Mouse (Mus musculus) heart, embryonic 15.5 days (tissue): ENCODE measurements at regions not wholly inside any gene's neighbourhood (a gene's known extent, or its start where the extent isn't known, plus 50 kb on each side); places are given as distances from the start of the nearest gene placed in this dataset.

ENCODE experiments used
- ATAC-seq: fragments of 200-750 bp; cut with Nextera tagmentation; replicated peaks from 2 replicates; pipeline ENCODE4 v1.8.0; 2017; ENCODE audit warnings: low read depth, moderate TSS enrichment; ENCODE audit not compliant: insufficient number of reproducible peaks, insufficient read depth, low FRiP score
- H3K27ac ChIP-seq: fragments of 300-500 bp; sonication (generic); 2 replicates; pipeline ENCODE4 v1.5.1; 2015; ENCODE audit warnings: mild to moderate bottlenecking, inconsistent platforms
- H3K27me3 ChIP-seq: fragments of 300-500 bp; sonication (generic); 2 replicates; pipeline ENCODE4 v1.6.1; 2015; ENCODE audit warnings: inconsistent platforms
- H3K36me3 ChIP-seq: fragments of 300-500 bp; sonication (generic); 2 replicates; pipeline ENCODE4 v1.6.1; 2015; ENCODE audit warnings: mild to moderate bottlenecking, inconsistent platforms
- H3K4me1 ChIP-seq: fragments of 300-500 bp; sonication (generic); replicated peaks from 2 replicates; pipeline ENCODE4 v1.6.1; 2015; ENCODE audit warnings: inconsistent platforms
- H3K4me2 ChIP-seq: fragments of 300-500 bp; sonication (generic); 2 replicates; pipeline ENCODE4 v1.6.1; 2015; ENCODE audit warnings: inconsistent platforms, mild to moderate bottlenecking, moderate library complexity
- H3K4me3 ChIP-seq: fragments of 300-500 bp; sonication (generic); 2 replicates; pipeline ENCODE4 v1.5.1; 2015; ENCODE audit warnings: mild to moderate bottlenecking, inconsistent platforms
- H3K9ac ChIP-seq: fragments of 300-500 bp; sonication (generic); 2 replicates; pipeline ENCODE4 v1.6.1; 2015; ENCODE audit warnings: mild to moderate bottlenecking, inconsistent platforms
- H3K9me3 ChIP-seq: fragments of 300-500 bp; sonication (generic); replicated peaks from 2 replicates; pipeline ENCODE4 v1.6.1; 2016; ENCODE audit warnings: inconsistent platforms
- WGBS: fragments of 180-500 bp; shearing (Covaris S2); methylation state at CpG from one replicate; pipeline ENCODE4 v1.1.7; 2015; ENCODE audit warnings: mixed read lengths; 5-methylcytosine and 5-hydroxymethylcytosine counted together

DNA sequence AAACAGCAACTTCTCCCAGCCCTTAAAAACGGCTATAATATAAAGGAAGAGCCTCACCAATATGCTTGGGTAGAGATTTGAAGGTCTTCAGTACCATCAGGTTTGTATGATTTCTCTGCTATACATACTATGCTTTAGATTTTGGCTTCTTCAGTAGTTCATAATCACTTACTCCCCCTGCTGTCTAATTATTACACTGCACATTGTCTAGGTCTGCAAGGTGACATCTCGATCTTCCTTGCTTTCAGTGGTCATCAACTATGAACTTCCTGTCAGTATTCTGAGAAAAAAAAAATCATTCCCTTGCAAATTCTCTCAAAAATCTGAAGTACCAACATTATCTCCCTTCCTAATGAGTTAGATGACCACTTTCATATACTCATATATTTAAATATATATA lies 225.4 kb upstream of the Galnt5 start:
- Histone ChIP-seq H3K27ac (no peak overlapping the region), H3K4me1 (no peaks in the 10 kb centered on the region), H3K27me3 (no peaks in the 10 kb centered on the region), H3K9me3 (no peaks in the 10 kb centered on the region), H3K9ac (no peak overlapping the region), H3K36me3 (no peaks in the 10 kb centered on the region), H3K4me2 (no peak overlapping the region), H3K4me3 (no peak overlapping the region)
- ATAC-seq: no peak
- 54% methylated on average over 2 of the region's 2 CpGs for WGBS

DNA sequence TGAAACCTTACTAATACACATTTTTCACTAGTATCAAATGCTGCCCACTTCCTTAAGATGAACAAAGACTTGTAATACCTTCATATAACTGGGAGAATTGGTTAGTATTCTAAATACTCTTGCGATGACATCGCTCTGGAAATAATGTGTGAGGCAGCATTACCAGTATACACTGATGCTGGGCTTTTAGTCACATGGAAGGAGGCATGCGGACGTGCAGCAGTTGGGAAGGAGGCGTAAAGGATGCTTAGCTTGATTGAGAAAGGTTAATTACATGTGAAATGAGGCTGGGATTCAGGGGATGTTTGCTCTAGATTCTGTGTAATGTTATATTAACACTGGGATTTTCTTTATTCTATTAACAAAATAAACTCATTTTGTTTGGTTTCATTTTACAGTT lies 221.5 kb upstream of the Galnt5 start:
- WGBS: 83% methylated on average over 5 of the region's 5 CpGs
- Histone ChIP-seq H3K9ac (no peak overlapping the region), H3K4me2 (no peak overlapping the region), H3K9me3 (no peaks in the 10 kb centered on the region), H3K27ac (no peak overlapping the region), H3K4me1 (no peaks in the 10 kb centered on the region), H3K36me3 (no peaks in the 10 kb centered on the region), H3K4me3 (no peak overlapping the region), H3K27me3 (no peaks in the 10 kb centered on the region)
- no peak for ATAC-seq

DNA sequence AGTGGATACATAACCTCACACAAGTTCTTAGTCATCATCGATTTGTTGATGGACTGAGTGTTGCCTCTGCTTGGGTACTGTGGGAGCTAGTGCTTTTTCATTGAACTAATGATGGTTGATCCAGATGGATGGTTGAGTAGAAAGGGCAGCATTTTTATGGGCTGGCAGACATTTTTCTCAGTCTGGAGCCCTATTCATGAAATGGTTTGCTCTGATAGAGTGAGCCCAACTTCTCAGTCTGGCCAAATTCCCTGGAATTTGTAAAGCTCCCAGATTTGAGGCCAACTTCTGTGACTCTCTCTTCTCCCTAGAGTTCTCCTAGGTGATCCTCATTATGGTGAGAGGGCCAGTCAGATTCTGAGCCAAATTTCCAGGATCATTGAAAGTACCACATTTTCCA lies 216.8 kb upstream of the Galnt5 start:
- H3K4me2 ChIP-seq: no peak overlapping the region
- no peaks in the 10 kb centered on the region for H3K27me3 ChIP-seq
- H3K36me3 ChIP-seq: no peaks in the 10 kb centered on the region
- no peak for ATAC-seq
- no peaks in the 10 kb centered on the region for H3K4me1 ChIP-seq
- H3K27ac ChIP-seq: no peak overlapping the region
- 93% methylated on average over 1 of the region's 1 CpGs for WGBS
- no peak overlapping the region for H3K4me3 ChIP-seq
- H3K9ac ChIP-seq: no peak overlapping the region
- H3K9me3 ChIP-seq: no peaks in the 10 kb centered on the region

DNA sequence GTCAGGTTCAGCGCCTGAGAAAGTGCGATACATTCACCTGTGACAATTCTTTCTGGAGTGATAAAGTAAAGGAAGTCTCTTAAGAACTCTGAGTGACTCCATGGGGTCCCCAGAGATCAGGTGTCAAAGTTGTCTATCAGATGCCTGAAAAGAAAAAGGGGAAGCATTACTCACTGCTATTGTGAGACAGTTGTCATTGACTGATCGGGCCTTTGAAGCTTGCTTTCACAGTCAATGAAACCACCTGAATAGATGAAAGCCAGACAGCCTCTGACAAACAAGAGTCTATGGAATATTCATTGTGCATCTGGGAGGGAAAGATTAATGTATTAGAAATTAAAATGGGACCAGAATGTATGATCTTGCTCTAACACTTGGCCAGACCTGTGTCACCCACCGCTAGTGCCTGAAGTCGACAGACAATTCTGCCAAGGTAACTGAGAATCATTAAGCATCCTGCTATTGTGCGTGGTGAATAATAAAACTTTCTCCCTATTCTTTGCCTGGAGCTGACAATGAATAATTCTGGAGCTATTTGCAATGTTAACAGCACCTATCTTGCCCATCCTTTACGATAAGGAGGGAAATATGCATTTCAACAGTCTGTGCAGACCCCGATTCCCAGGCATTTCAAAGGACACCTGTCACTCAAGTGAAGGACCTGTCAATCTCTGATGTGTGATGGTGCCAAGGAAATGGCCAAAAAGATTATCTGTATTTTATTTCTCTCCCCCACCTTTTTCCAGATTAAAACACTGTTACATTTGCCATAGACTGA lies 204.0 kb upstream of the Galnt5 start:
- Histone ChIP-seq H3K4me1 (no peaks in the 10 kb centered on the region), H3K4me2 (no peak overlapping the region), H3K27ac (no peak overlapping the region), H3K9me3 (no peaks in the 10 kb centered on the region), H3K9ac (no peak overlapping the region), H3K36me3 (no peaks in the 10 kb centered on the region), H3K27me3 (no peaks in the 10 kb centered on the region), H3K4me3 (no peak overlapping the region)
- 77% methylated on average over 8 of the region's 8 CpGs for WGBS
- no peak for ATAC-seq

DNA sequence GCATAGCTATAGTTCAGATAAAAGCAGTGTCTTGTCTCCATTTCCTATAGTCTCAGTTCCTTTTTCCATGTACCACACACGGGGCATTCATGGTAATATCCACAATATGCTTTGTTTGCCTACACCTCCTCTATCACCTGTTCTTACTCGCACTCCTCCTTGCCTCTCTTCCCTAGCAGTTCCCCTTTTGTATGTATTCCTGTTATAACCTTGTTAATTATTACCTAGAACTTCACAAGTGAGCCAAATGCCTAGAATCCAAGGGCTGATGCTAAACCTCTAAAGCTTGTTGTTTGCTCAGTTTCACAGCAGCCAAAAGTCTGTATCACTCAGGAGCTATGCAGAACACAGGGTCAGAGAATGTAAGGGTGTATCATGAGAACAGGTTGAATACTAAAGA lies 198.4 kb upstream of the Galnt5 start:
- Histone ChIP-seq H3K36me3 (no peaks in the 10 kb centered on the region), H3K9me3 (no peaks in the 10 kb centered on the region), H3K4me1 (no peaks in the 10 kb centered on the region), H3K4me3 (no peak overlapping the region), H3K27me3 (no peaks in the 10 kb centered on the region), H3K27ac (no peak overlapping the region), H3K9ac (no peak overlapping the region), H3K4me2 (no peak overlapping the region)
- no peak for ATAC-seq
- WGBS: 72% methylated on average over 2 of the region's 2 CpGs

DNA sequence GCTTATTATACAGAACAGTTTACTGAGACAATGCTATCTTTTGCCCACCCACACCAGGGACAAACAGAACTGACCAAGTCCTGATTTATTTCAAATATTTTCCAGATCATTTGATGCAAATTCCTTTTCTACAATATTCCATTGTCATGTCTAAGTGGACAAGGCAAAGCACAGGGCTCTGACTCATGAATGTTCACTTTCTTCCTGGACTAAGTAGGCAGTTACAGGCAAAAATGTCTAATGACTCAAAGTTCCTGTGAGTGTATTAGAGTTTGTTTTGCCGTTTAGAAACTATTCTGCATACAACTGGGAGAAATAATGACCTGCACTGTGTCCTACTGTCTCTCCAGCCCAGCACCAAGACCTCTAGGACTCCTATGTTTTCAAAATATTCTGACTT lies 189.8 kb upstream of the Galnt5 start:
- Histone ChIP-seq H3K27me3 (no peaks in the 10 kb centered on the region), H3K9ac (no peak overlapping the region), H3K4me2 (no peak overlapping the region), H3K4me1 (no peaks in the 10 kb centered on the region), H3K36me3 (no peaks in the 10 kb centered on the region), H3K27ac (no peak overlapping the region), H3K4me3 (no peak overlapping the region), H3K9me3 (no peaks in the 10 kb centered on the region)
- ATAC-seq: no peak
- 31% methylated on average over 1 of the region's 1 CpGs for WGBS

DNA sequence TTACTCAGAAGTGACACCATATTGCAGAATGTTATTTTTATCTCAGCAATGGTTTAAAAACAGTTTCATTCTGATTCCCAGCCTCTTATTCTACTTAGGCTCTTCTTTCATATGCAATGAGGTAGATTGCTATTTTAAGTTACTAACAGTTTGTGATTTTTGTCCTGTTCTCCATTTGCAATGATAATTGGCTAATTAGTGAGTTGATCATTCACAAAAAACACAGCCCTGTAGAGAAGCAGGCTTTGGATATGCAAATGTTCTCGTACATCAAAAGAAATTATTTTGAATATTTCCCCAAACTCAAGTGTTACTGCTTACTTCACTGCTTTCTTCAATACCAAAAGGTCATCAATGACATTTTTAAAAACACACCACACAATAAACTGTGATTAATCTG lies 184.7 kb upstream of the Galnt5 start:
- Histone ChIP-seq H3K9me3 (no peaks in the 10 kb centered on the region), H3K4me1 (no peaks in the 10 kb centered on the region), H3K36me3 (no peaks in the 10 kb centered on the region), H3K4me3 (no peak overlapping the region), H3K27ac (no peak overlapping the region), H3K27me3 (no peaks in the 10 kb centered on the region), H3K9ac (no peak overlapping the region), H3K4me2 (no peak overlapping the region)
- 80% methylated on average over 1 of the region's 1 CpGs for WGBS
- no peak for ATAC-seq

DNA sequence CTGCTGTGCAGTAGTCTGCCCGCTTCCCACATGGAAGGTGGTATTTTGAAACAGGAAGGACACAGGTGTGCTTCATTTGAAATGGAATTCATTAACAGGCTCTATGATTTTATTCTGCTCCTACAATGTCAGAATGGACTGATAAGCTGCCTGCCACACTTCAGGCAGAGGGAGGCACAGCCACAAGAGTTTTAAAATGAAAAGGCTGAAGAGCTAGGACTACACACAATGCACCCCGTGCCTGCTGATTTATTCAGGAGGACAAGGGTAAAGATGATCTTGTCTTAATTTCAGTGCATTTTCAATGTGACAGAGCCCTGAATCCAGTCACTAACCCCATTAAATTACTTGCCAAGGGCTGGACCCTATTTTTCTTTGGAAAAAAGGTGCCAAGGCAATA lies 177.3 kb upstream of the Galnt5 start:
- Histone ChIP-seq H3K4me2 (no peak overlapping the region), H3K27ac (no peak overlapping the region), H3K9ac (no peak overlapping the region), H3K4me3 (no peak overlapping the region), H3K4me1 (no peaks in the 10 kb centered on the region; the same call in 1 of the 2 replicates), H3K9me3 (no peaks in the 10 kb centered on the region), H3K36me3 (no peaks in the 10 kb centered on the region), H3K27me3 (no peaks in the 10 kb centered on the region)
- ATAC-seq: no peak
- 57% methylated on average over 2 of the region's 2 CpGs for WGBS

DNA sequence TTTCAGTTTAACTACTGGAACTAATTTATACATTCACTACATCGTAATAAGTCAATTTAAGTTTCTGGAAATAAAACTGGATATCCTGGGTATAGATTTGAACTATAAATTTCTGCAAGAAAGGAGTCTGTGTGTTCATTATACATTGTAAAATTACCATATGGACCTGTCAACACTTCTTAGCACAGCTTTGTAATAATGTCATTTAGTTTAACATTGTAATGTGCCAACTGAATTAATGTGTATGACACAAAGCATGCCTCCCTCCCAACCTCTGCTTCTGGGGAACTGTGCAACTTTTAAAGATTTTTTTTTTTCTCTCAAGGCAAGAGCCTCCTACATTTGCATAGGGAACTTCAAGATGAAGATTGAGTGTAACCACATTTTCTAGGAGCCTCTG lies 176.8 kb upstream of the Galnt5 start:
- H3K9me3 ChIP-seq: no peaks in the 10 kb centered on the region
- no peaks in the 10 kb centered on the region for H3K27me3 ChIP-seq
- H3K27ac ChIP-seq: no peak overlapping the region
- no peaks in the 10 kb centered on the region; the same call in 1 of the 2 replicates for H3K4me1 ChIP-seq
- no peak for ATAC-seq
- no peak overlapping the region for H3K9ac ChIP-seq
- WGBS: 90% methylated on average over 1 of the region's 1 CpGs
- H3K36me3 ChIP-seq: no peaks in the 10 kb centered on the region
- no peak overlapping the region for H3K4me3 ChIP-seq
- no peak overlapping the region for H3K4me2 ChIP-seq

DNA sequence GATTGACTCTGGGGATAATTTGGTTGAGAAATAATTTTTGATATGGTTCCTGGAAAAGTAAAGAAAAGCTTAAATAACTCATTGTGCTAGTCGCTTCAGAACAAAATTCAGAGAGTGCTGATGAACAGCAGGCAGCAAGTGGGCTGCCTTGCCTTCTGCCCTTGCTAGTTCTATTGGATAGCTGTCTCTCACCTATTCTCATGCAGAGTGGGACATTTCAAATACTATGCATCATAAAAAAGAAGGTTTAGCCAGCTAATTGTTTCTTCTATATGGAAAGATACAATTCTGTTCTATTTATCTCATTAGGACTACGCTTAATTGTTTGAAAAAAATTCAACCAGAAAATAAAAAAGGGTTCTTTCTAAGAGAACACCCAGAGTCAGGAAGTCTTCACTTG lies 169.4 kb upstream of the Galnt5 start:
- ATAC-seq: no peak
- H3K4me1 ChIP-seq: no peaks in the 10 kb centered on the region
- no peak overlapping the region for H3K4me2 ChIP-seq
- H3K9ac ChIP-seq: no peak overlapping the region
- no peaks in the 10 kb centered on the region for H3K27me3 ChIP-seq
- no peak overlapping the region for H3K4me3 ChIP-seq
- H3K9me3 ChIP-seq: no peaks in the 10 kb centered on the region
- no peak overlapping the region for H3K27ac ChIP-seq
- 80% methylated on average over 2 of the region's 2 CpGs for WGBS
- no peaks in the 10 kb centered on the region for H3K36me3 ChIP-seq

DNA sequence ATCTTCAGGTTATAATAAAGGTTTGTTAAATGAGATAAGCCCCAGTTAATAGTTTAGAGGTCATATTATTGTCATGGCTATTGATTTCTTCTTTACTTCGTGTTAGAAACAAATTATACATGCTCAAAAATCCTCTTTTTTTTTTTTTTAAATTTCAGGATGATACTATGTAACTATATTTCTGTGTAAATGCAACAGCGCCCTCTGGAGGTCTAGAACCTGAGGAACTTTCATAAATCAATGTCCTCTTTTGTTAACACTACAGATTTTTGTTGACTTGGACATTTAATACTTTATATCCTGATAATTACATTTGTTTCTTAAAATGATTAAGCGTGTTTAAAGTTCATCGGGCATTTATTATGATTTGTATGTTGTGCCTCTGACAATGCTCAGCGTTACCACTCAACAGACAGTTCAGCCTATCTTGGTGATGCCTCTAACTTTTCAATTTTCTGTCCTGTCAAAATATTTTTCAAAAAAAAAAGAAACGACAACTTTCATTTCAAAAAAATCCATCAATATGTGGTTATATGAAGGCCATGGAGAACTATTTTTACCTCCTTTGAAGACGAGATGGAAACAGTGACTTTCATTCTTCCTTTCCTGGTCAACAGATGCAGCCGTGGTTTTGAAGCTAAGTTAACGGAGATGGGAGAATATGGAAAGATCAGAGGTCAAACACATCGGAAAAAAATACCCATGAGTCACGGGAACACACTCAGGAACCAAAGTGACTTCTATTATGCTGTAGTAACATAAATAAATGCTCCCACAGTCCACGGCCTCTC lies 164.9 kb upstream of the Galnt5 start:
- Histone ChIP-seq H3K4me3 (no peak overlapping the region), H3K9me3 (no peaks in the 10 kb centered on the region), H3K9ac (no peak overlapping the region), H3K36me3 (no peaks in the 10 kb centered on the region), H3K4me2 (no peak overlapping the region), H3K27me3 (no peaks in the 10 kb centered on the region), H3K27ac (no peak overlapping the region), H3K4me1 (no peaks in the 10 kb centered on the region)
- no peak for ATAC-seq
- 50% methylated on average over 12 of the region's 12 CpGs for WGBS

DNA sequence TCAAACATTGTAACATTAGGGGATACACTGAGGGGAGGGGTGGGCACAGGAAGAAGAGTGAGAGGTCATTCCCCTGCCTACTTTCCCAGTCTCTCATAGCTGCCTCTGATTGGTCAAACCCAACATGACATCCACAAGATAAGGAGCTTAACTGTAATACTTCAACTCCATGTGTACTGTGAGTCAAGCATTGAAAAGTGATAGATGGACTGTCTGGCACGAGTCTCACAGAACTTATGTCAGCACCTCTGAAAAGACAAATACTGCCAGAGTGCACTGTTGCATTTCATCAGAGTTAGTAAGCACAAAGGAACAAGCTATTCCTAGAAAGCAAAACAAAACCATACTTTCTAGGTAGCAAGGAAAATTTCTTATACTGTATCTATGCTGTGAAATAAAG lies 152.5 kb upstream of the Galnt5 start:
- 10% methylated on average over 1 of the region's 1 CpGs for WGBS
- Histone ChIP-seq H3K4me3 (no peak overlapping the region), H3K27me3 (no peaks in the 10 kb centered on the region), H3K27ac (no peak overlapping the region), H3K9me3 (no peaks in the 10 kb centered on the region), H3K9ac (no peak overlapping the region), H3K4me1 (peaks cover 10% of the 10 kb centered on the region), H3K36me3 (no peaks in the 10 kb centered on the region), H3K4me2 (no peak overlapping the region)
- ATAC-seq: no peak
